Mouse (Mus musculus): ENCODE data around the gene Myrf. TPM values are rescaled to one million over a fixed set of nuclear protein-coding genes. Genes with fewer than 3 reads are reported as not detected.

Myrf gene
- total RNA-seq, 2 experiments from 2014 or later: 7.6 to 7.7 TPM

Small RNAs within 50 kb of the gene (microRNA-seq; reads per million reads assigned to microRNA genes)
- gene Mir6993: 0.27 to 0.97 reads per million in 2 experiments

Other genes starting within 250 kb of the Myrf start
- under 1 TPM; 0.17 to 0.29 TPM for gene Best1, start 239.1 kb downstream of the Myrf start, total RNA-seq (2021)
- 1 to 10 TPM; 9.7 to 9.9 TPM for gene Rab3il1, start 239.1 kb downstream of the Myrf start, total RNA-seq (2021)
- gene Fads3, start 199.2 kb downstream of the Myrf start, total RNA-seq (2021): 10 to 100 TPM; 33.0 to 36.3 TPM
- gene Fads2, start 139.0 kb downstream of the Myrf start, total RNA-seq (2021): 1 to 10 TPM; 7.8 to 9.8 TPM
- 10 to 100 TPM; 23.4 to 23.5 TPM for gene Fads1, start 57.9 kb downstream of the Myrf start, total RNA-seq (2021)
- gene Tmem258, start 36.7 kb downstream of the Myrf start, total RNA-seq (2021): 100 to 1,000 TPM; 149 to 153 TPM
- gene Fen1, start 36.6 kb downstream of the Myrf start, total RNA-seq (2021): 1 to 10 TPM; 5.4 to 8.1 TPM
- 1 to 10 TPM; 3.0 to 3.5 TPM for gene Dagla, start 64.1 kb upstream of the Myrf start, total RNA-seq (2021)
- gene Syt7, start 148.3 kb upstream of the Myrf start, total RNA-seq (2021): 10 to 100 TPM; 35.0 to 39.4 TPM
- 1 to 10 TPM; 1.4 to 2.6 TPM for gene Lrrc10b, start 216.7 kb upstream of the Myrf start, total RNA-seq (2021)
- under 1 TPM; 0.32 to 0.48 TPM for gene Ppp1r32, start 242.2 kb upstream of the Myrf start, total RNA-seq (2021)